Mouse (Mus musculus) erythroid progenitor cell, adult 5-6 weeks (primary cell): Measurements from ENCODE around the gene Sox18. TPM values are rescaled to one million over a fixed set of nuclear protein-coding genes. Genes with fewer than 3 reads are reported as not detected.

Experiments used
- ATAC-seq: replicated peaks from 2 replicates; pipeline ENCODE4 v1.8.0; 2016; ENCODE audit warnings: moderate number of reproducible peaks, mild to moderate bottlenecking, moderate TSS enrichment, inconsistent platforms; ENCODE audit not compliant: poor library complexity, low FRiP score, severe bottlenecking
- total RNA-seq, 2 experiments: library from RNA; stranded (forward) in 1 of 2; stranded (reverse) in 1 of 2; fragments of 150-400 nt in 1 of 2; fragments of 186-747, 209-891 nt in 1 of 2; gene quantifications; 2 replicates each; pipeline versions ENCODE4 v1.2.3 to v1.2.4; 2015 to 2017; ENCODE audit warnings: low replicate concordance in 2 of 2

Sox18 gene
- total RNA-seq, 2 experiments from 2014 or later = not detected

DNA sequence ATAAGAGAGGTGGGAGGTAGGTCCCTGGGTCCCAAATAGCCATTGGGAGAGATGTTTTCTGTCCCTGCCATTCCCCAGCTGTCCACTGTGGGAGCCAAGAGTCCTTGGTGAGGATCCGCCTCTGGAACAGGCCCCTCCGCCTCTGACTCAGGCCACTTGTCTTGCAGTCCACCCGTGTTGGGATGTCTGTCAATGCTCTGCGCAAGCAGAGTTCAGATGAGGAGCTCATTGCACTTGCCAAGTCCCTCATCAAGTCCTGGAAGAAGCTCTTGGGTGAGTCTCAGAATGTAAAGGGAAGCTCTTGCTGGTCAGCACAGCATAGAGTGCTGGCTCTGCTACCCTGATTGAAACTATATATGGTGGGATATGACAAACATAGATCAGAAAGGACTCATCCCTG is 11.9 kb upstream of the Sox18 start:
- no peak for ATAC-seq

DNA sequence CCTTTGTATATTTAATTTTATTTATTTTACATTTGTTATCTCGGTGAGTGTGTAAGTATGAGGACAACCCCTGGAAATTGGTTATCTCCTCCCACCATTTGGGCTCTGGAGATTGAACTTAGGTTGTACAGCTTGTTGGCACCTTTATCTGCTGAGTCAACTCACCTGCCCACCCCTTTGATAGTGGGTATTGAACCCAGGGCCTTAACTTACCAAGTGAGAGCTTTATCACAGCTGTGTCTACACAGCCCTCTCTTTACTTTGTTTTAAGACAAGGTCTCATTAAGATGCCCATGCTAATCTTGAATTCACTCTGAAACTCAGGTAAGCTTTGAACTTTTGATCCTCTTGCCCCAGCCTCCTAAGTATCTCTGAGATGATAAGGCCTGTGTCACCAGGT is 10.5 kb upstream of the Sox18 start:
- no peak for ATAC-seq

DNA sequence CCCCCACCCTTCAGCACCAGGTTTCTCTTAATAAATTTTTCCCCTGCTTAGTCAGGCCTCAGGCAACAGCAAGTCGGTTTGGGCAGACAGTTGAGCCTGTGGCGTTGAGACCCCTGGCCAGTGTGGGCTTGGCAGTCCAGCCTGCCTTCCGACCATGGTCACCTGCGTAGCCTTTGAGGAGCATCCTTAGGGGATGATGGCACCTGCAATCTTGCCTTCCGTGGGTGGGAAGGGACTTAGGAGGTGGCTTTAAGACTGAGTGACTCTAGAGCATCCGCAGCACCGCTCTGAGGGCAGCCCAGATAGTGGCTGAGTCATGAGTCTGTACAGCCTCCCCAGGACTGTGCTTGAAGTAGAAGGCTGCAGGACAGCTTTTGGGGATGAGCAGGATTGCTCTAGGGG is 9.3 kb upstream of the Sox18 start:
- ATAC-seq = no peak

DNA sequence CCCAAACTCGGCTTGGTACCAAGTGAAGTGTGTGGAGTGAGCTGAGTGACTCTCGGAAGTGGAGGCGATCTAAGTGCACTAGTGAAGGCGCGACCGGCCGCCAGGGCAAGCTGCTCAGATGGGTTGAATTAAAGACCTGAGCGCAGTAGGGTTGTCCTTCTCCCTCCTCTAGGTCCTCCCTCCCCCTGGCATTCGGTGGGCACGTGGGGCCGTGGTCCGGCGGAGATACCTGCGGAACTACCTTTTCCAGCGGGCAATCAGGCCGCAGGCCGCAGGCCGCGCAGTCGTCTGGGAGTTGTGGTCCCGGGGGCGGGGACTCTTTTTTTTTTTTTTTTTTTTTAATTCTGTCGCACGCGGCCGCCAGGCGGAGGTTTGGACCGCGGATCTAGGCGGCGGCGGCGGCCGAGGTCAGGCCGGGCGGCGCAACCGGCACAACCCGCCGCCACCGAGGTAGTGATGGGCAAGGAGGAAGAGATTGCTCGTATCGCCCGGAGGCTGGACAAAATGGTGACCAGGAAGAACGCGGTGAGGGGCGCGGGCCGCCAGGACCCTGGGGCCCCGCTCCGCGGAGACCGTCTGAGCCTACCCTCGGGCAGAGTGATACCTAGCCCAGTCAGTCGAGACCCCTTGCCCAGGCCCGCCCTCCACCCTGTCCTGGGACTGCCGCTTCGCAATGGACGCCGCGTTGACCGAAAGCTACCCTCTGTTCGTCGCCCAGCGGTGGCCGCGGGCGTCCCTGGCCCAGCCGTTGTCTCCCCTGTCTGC is 8.7 kb upstream of the Sox18 start, which contains the start of gene Tcea2:
TSS of gene Tcea2 (plus strand) at position 360 of the 765 bp plus-strand sequence.
- peak; percentile 26; the same call in 1 of the 2 replicates for ATAC-seq

DNA sequence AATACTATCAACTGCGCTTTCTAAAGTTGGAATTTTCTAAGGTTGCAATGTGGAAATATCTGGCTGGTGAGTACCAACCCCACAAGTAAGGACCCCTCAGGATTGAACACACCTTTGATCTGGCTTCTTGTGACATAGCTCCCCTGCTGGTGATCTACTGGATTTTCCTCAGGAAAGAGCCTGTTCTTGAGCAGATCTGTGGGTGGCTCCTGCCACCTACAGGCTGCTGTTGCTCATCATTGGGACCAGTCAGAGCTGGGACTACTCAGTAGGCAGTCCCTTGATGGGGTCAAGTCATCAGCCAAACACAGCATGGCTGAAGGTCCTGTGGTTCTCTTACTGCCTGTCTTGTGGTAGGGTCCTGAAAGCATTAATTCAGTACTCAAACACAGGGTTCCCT is 7.3 kb upstream of the Sox18 start:
- no peak for ATAC-seq

DNA sequence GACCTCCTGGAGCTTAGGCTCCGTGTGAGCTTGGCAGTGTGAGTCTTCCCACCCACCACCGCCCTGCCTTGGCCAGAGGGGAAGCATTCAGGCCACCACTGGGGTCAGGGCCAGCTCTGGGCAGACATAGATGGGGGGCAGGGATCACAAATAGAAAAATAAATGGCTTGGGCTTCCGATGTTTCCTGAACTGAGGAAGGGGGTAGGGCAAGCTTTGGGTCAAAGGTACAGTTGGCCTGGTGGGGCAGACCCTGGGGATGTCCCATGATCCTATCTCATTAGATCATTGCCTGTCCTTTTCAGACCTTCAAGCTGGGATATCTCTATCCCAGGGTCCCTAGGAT is 6.3 kb upstream of the Sox18 start:
- no peak for ATAC-seq

DNA sequence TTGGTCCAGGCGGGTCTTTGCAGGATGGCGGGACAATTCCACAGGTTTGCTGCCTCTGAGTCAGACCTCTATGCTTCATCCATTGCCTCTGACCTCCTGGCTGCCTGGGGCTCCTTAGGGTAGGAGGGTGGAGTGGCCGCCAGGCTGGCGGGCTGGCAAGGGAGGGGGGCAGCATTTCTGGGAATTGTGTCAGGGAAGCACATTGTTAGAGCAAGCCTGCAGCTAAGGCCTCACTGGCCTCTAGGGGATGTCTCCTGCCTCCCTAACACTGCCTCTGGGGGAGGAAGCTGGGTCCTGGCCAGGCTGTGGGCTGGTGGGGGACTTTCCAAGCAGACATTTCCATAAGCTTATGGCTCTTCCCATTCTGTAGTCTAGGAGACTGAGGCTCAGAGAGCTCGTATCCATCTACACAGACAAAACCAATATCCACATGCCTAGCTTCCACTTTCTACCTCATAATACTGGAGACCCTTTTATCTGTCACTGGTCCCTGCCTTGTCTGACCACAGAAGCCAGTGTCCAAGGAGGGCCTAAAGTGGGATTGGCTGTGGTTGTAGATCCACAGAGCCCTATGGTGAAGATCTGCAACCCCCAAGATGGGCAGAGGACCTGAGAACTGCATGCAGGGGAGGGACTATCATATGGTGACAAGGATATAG is 5.8 kb upstream of the Sox18 start:
- ATAC-seq = no peak

DNA sequence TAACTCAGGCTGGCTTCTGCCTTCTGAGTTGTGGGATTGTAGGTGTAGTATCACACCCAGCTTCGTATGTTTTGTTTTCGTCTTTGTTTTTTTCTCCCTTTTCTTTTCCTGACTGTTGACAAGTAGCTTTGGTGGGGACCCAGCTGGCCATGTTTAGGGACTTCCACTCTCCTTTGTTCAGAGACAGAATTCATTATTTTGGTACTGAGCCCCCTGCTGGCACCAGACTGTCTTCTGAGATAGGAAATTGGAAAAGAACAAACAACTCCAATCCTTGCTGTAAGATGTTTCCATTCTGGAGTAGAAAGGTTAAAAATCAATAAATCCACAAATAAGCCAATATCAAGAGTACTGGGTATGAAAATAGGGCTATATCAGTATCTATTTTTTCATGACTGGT is 5.0 kb upstream of the Sox18 start:
- no peak for ATAC-seq

DNA sequence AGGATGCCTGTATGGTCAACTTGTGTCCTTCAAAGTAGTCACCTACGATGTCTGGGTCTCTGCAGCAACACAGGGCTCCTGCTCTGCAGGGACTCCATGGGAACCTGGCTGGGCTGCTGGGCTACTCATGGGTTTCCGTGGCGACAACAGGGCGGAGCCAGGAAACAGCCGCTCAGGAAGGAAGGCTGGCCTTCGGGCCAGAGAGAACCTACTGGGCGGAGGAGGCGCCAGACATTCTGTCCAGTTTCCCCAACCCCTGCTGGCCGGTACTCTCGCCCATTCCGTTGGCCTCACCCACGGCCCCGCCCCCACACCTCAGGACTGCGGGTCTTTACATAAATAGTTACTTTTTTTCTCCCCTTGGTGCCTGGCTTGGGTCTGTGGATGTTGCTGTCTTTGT is 4.0 kb upstream of the Sox18 start:
- ATAC-seq = no peak

DNA sequence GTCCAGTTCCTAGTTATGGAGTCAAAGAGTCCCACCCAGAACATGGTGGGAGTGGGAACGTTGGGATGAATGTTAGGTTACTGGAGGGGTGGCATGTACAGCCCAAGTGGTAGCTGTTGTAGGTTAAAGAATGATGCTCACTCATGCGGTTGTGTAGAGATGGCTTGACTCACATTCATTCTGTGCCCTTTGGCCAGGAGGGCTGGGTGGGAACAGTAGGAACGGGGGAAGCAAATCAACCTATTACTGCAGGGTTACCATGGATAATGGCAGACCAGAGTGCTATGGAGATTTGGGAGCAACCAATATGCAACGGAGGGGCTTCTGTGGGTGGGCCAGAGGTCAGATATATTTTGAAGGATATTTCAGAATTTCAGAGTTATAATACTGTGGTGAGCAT is 3.5 kb upstream of the Sox18 start:
- no peak for ATAC-seq

DNA sequence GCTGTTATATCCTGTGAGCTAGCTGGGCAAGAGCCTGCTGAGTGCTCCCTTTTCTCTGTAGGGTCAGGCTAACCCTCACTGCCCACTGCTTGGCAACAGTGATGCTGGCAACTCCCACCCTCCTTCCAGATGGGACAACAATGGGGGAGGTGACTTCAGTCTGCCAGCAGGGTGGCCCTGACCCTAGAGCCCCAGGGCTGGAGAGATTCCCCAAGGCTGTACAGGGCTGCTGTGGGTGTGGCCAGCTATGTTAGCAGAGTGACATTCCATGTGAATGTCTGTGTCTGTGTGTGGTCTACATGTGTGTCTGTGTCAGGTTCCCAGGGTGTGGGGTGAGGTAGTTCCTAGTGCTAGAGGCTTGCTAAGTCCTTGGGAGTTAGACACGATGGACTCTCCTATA is 2.1 kb upstream of the Sox18 start:
- ATAC-seq = no peak

DNA sequence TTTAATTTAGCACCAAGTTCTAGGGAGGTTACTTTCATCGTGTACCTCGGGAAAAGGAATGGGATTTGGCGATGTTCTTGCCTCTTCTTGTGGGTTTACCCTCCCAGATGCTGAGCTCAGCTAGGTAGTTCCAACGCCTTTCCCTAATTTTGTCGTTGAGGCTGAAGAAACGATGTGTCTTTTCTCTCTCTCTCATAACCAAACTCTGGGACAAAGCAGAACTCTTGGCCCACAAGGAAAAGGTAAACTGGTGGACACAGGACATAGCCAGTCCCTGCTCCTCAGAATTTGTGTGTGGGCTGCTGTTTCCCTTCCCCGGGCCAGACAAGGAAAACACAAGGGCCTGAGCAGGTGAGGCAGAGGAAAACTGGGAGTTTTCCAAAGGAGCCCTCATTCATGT is 544 bp upstream of the Sox18 start:
- no peak for ATAC-seq

DNA sequence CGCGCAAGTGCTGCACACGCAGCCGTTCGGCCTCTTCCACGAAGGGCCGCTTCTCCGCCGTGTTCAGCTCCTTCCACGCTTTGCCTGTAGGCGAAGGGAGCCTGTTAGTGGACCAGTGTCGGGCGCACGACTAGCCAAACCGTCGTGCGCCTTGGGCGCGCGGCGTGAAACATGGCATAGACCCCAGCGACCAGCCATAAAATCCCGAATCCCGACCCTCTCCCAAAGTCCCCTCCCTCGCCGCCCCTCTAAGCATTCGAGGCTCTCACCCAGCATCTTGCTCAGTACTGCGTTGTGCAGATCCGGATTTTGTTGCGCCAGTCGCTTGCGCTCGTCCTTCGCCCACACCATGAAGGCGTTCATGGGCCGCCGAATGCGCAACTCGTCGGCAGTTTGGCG is 528 bp downstream of the Sox18 start:
- ATAC-seq = no peak

DNA sequence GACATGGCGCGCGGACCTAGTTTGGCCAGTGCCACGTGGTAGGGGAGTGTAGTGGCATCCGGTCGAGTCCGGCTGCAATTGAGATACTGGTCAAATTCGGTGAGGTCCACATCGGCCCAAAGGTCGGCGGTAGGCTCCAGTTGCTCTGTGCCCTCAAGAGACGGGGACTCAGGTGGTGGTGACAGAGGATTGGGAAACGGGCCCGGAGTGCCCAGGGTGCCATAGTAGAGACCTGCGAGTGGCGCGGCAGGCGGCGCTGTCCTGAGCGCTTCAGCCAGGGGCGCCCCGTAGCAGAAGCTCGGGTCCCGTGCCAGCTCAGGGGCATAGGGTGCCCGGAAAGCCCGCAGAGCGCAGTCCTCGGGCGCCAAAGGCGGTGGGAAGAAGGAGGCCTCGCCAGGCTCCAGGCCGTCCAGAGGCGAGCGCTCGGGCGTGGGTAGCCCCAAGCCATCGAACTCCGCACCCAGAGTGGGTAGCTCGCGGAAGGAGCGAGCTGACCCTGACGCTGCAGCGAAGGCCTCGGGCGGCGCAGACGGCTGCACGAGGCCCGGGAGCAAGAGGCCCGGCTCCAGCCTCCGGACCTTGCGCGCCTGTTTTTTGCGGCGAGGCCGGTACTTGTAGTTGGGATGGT is 1.0 kb downstream of the Sox18 start:
- no peak for ATAC-seq

DNA sequence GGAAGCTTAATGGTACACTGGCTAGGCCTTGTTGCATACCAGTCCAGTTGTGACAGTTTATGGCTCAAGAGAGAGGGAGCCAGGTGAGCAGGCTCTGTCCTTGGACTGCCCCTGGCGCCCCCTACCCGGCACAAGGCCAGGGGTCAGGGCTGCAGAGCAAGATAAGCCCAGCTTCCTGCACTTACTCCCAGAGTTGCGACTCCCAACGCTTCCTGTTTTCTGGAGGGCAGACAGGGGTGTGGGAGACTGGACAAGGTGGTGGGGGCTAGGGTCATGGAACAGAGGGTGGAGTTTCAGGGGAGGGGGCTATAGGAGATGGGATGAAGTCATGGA is 8.2 kb downstream of the Sox18 start:
- ATAC-seq = no peak

DNA sequence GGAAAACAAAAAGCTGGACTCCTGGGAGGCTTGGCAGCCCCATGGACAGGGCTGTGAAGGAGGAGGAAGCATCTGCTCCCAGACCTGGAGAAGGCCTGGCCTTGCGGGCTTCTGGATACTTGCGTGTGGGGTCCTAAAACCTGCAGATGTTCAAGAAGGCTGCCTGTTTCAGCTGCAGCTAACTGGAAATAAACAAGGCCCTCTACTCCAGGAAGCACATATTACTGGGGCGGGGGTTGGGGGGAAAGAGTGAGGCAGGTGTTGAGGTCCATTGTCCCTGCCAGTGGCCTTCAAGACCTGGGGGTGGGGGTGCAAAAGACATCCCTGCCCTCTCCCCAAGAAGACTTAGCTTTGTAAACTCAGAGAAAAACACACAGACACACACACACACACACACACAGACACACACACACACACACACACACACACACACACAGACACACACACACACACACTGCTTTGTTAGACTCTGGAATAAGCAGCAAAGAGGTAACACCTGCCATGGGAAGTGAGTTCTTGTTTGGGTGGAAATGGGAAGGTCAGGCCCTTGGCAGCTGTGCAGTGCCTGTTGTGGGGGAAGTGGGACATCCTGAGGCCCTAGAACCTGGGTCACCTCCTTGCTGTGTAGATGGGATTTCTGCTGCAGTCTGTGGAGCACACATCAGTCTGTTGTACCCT is 8.7 kb downstream of the Sox18 start:
- ATAC-seq = no peak

DNA sequence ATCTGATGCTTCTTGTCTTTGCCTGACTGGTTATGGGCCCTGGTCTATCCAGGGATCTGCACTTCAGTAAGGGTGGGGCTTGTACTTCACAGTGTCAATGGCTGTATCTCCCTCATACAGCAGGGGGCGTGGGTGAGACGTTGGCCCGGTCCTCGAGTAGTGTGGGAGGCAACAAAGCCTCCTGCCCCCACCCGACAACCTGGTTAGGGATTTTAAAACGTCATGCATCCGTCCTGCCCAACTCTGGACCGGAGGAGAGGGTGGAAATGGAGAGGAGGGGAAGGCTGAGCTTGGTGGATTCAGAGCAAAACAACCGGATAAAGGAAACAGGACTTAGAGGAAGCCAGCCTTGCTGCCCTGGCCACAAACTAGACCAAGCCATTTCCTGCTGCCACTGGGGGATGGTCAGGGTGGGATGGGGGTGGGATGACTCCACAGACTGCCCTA is 11.8 kb downstream of the Sox18 start:
- 0 out of 2 replicates have a peak, but pooled peaks have one; percentile 22 for ATAC-seq

DNA sequence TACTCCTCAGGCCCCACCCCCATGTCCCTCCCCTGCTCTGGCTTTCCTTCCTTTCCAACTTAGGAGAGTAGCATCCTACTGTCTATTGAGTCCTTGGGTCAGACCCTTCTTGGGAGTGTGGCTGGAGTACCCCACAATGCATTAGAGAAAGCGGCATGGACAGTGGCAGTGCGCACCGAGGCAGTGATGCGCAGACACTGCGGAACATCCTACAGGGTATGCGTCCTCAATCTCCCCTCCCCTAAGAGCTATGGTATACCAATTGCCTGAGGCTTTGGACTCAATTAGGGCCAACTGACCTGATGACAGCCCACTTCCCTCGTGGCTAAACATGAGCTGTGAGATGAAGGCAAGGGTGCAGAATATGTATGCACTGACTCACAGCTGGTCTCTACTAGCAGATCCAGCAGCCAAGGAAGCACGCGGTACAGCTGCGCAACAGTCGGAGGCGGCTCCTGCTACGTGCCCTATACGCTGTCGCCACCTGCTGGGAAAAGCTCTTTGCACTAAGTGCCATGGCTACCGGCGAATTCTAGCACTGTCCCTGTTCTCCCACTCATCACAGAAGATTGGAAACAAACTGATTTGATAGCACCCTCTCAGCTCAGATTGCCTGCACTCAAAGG is 12.4 kb downstream of the Sox18 start:
- no peak for ATAC-seq

DNA sequence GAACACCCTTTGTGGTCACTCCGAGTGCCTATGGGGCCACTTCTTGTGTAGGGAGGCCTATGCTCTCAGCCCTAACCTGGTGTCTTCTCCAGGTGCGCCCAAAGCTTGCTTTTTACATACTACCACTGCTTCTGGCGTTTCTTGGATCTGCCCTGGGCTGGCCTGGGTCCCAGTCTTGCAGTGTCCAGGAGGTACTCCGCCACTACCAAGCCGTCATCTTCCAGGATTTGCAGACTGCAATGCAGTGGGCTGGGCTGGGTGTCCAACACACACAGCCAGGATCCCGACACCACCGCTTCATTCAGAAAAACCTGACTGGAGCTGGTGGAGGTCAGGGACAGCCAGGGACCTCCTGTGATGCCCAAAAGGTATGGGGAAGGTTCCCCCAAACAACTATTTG is 12.9 kb downstream of the Sox18 start:
- no peak for ATAC-seq

DNA sequence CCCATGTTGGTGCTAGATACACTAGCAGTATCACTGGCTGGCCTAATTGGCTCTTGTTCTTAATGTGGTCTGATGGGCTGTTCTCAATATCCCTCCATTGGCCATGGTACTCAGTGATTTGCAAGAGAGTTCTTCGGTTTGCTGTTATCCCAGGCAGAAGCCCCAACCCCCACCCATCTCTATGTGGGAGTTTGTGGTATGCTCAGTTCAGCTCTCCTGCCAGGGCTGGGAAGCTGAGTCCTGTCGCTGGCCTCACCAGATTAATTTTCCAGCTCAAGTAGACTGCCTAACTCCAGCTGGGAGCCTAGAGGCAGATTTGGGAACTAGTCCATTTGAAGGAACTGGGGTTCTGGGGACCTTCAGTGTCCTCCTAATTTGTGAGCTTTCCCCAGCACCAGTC is 14.0 kb downstream of the Sox18 start:
- ATAC-seq = no peak
